Mouse (Mus musculus) ES-E14 (cell line): ENCODE measurements around the gene Dnase2a. TPM values are rescaled to one million over a fixed set of nuclear protein-coding genes. Genes with fewer than 3 reads are reported as not detected.

Experiments
- DNase-seq: peaks from one replicate; pipeline ENCODE4 v3.0.0-alpha.2; 2013; ENCODE audit warnings: low read depth, low spot score
- H3K27ac ChIP-seq: 2 replicates; pipeline ENCODE4 v1.5.1; 2012; ENCODE audit warnings: low read depth, mild to moderate bottlenecking, low read length, moderate library complexity, mixed read lengths; ENCODE audit not compliant: poor library complexity, insufficient read depth, severe bottlenecking
- H3K36me3 ChIP-seq: 2 replicates; pipeline ENCODE4 v1.6.1; 2012; ENCODE audit warnings: mild to moderate bottlenecking, low read length, moderate library complexity, mixed read lengths; ENCODE audit not compliant: control insufficient read depth, poor library complexity, insufficient read depth, severe bottlenecking
- H3K4me1 ChIP-seq, 2 experiments: fragments of 150-350 bp in 1 of 2; sonication (generic) in 1 of 2; 2 replicates each; pipeline ENCODE4 v1.6.1; 2012; ENCODE audit warnings: low read length in 2 of 2, mild to moderate bottlenecking in 1 of 2, mixed read lengths in 1 of 2; ENCODE audit not compliant: control insufficient read depth in 2 of 2, insufficient read depth in 2 of 2, poor library complexity in 1 of 2
- H3K4me3 ChIP-seq, 2 experiments: fragments of 150-350 bp in 1 of 2; sonication (generic) in 1 of 2; 2 replicates each; pipeline ENCODE4 v1.5.1; 2012; ENCODE audit warnings: low read length in 2 of 2, low read depth in 1 of 2, mild to moderate bottlenecking in 1 of 2, mixed read lengths in 1 of 2; ENCODE audit not compliant: insufficient read depth in 1 of 2, poor library complexity in 1 of 2, severe bottlenecking in 1 of 2
- H3K9ac ChIP-seq: 2 replicates; pipeline ENCODE4 v1.6.1; 2012; ENCODE audit warnings: low read depth, mild to moderate bottlenecking, low read length, mixed read lengths; ENCODE audit not compliant: poor library complexity, insufficient read depth, severe bottlenecking
- H3K9me3 ChIP-seq: fragments of 150-350 bp; sonication (generic); 2 replicates; pipeline ENCODE4 v1.6.1; 2012; ENCODE audit warnings: low read depth, mild to moderate bottlenecking, low read length; ENCODE audit not compliant: control insufficient read depth, insufficient read depth
- CHD2 ChIP-seq: IDR thresholded peaks from 2 replicates; pipeline ENCODE4 v1.6.1; 2014; ENCODE audit warnings: mild to moderate bottlenecking, low read depth, low read length, inconsistent platforms
- HCFC1 ChIP-seq: IDR thresholded peaks from 2 replicates; pipeline ENCODE4 v1.6.1; 2012; ENCODE audit warnings: low read length, inconsistent platforms, borderline replicate concordance; ENCODE audit not compliant: insufficient read depth
- MAFK ChIP-seq: IDR thresholded peaks from 2 replicates; pipeline ENCODE4 v1.6.1; 2014; ENCODE audit warnings: mild to moderate bottlenecking, low read depth, low read length, inconsistent platforms; ENCODE audit not compliant: insufficient read depth
- ZC3H11A ChIP-seq: IDR thresholded peaks from 2 replicates; pipeline ENCODE4 v1.6.1; 2012; ENCODE audit warnings: low read depth, mild to moderate bottlenecking, inconsistent platforms, low read length, borderline replicate concordance
- ZNF384 ChIP-seq: IDR thresholded peaks from 2 replicates; pipeline ENCODE4 v1.6.1; 2012; ENCODE audit warnings: low read depth, low read length, inconsistent platforms
- in situ Hi-C, 2 experiments: fragments of 600-800 bp; cut with MboI; formaldehyde crosslinking; loops; one replicate each; pipeline ENCODE4 v1.15.1; 2025; ENCODE audit warnings: low sequenced_read_pairs in 2 of 2, inconsistent platforms in 1 of 2; ENCODE audit not compliant: unreplicated experiment in 2 of 2
- total RNA-seq: library from RNA; depleted of rRNA; stranded (reverse); fragments of 300-350 nt; gene quantifications from 2 replicates; pipeline ENCODE4 v1.2.3, GENCODE M21; 2012

Dnase2a gene
- total RNA-seq, 1 experiment: 23.7 TPM

GRCm38 (mm10) chr8:84945235-84945632 is 36.9 kb downstream of the Dnase2a start:
- in situ Hi-C loops: no loop called here
- Histone ChIP-seq H3K4me3 (peak overlapping the region; percentile 72 to 93), H3K9ac (no peak overlapping the region), H3K36me3 (no peaks in the 10 kb centered on the region), H3K4me1 (peaks cover 2 to 5% of the 10 kb centered on the region in 2 experiments; a peak in 1 of 4 replicates), H3K9me3 (no peaks in the 10 kb centered on the region), H3K27ac (no peak overlapping the region)
- DNase-seq: no peak
- TF ChIP-seq HCFC1: no peak
- no peak for TF ChIP-seq MAFK
- no peak for TF ChIP-seq ZNF384
- TF ChIP-seq ZC3H11A: no peak
- TF ChIP-seq CHD2: no peak

GRCm38 (mm10) chr8:84945633-84946527 is 37.5 kb downstream of the Dnase2a start:
- no peaks in the 10 kb centered on the region for H3K36me3 ChIP-seq
- H3K4me1 ChIP-seq: peaks cover 2 to 5% of the 10 kb centered on the region in 2 experiments; a peak in 1 of 4 replicates
- peak overlapping the region; percentile 36; the same call in 1 of the 2 replicates for H3K27ac ChIP-seq
- TF ChIP-seq ZNF384 (no peak), HCFC1 (no peak), CHD2 (no peak), ZC3H11A (no peak), MAFK (no peak)
- H3K4me3 ChIP-seq: peak overlapping the region; percentile 72 to 93
- H3K9ac ChIP-seq: peak overlapping the region; percentile 40; the same call in 1 of the 2 replicates
- in situ Hi-C loops: no loop called here
- DNase-seq: no peak
- no peaks in the 10 kb centered on the region for H3K9me3 ChIP-seq

- DNase-seq: no peak
- H3K4me1 ChIP-seq: peaks cover 2 to 5% of the 10 kb centered on the region in 2 experiments; a peak in 1 of 4 replicates
- in situ Hi-C loops: no loop called here
- peak within 1 kb of the TSS; percentile 40; the same call in 1 of the 2 replicates for H3K9ac ChIP-seq
- no peak for TF ChIP-seq ZC3H11A
- no peak for TF ChIP-seq HCFC1
- TF ChIP-seq ZNF384: no peak
- no peak for TF ChIP-seq MAFK
- no peak for TF ChIP-seq CHD2
- peak within 1 kb of the TSS; percentile 36; the same call in 1 of the 2 replicates for H3K27ac ChIP-seq
- H3K36me3 ChIP-seq: no peaks in the 10 kb centered on the region
- no peaks in the 10 kb centered on the region for H3K9me3 ChIP-seq
- peak within 1 kb of the TSS; percentile 72 to 93 for H3K4me3 ChIP-seq
Observed at GRCm38 (mm10) chr8:84946528-84947240, 38.3 kb downstream of the Dnase2a start, which contains the start of gene Rtbdn. Gene Rtbdn, plus strand, starts transcription at chr8:84946991.

- TF ChIP-seq MAFK (no peak), HCFC1 (no peak), ZC3H11A (no peak), CHD2 (no peak), ZNF384 (no peak)
- DNase-seq: no peak
- no peak overlapping the region for H3K4me3 ChIP-seq
- no peak overlapping the region for H3K9ac ChIP-seq
- in situ Hi-C loops: no loop called here
- H3K36me3 ChIP-seq: no peaks in the 10 kb centered on the region
- peaks cover 2 to 5% of the 10 kb centered on the region in 2 experiments; a peak in 1 of 4 replicates for H3K4me1 ChIP-seq
- no peaks in the 10 kb centered on the region for H3K9me3 ChIP-seq
- no peak overlapping the region for H3K27ac ChIP-seq
Observed at GRCm38 (mm10) chr8:84947241-84947545, 38.8 kb downstream of the Dnase2a start.
